Mouse (Mus musculus): Measurements from ENCODE around the gene C87436. TPM values are rescaled to one million over a fixed set of nuclear protein-coding genes. Genes with fewer than 3 reads are reported as not detected.

Gene C87436
- polyA plus RNA-seq, 1 experiment from 2014 or later: 24.4 TPM

- peak overlapping the region; percentile 89 for H3K4me3 ChIP-seq
- peaks cover 55% of the 10 kb centered on the region for H3K36me3 ChIP-seq (replicated peaks)
- H3K27ac ChIP-seq: peak overlapping the region; percentile 93; the same call in 1 of the 2 replicates
- H3K4me1 ChIP-seq: peaks cover 19% of the 10 kb centered on the region
- 85% methylated on average over 1 of the region's 1 CpGs for WGBS
- no peaks in the 10 kb centered on the region for H3K9me3 ChIP-seq
- H3K27me3 ChIP-seq (ENCODE audit: poor library complexity, severe bottlenecking): no peaks in the 10 kb centered on the region
- no peak for DNase-seq (ENCODE audit: extremely low spot score, low spot score)
Observed at GRCm38 (mm10) chr6:86439531-86439930, 1.4 kb downstream of the C87436 start.

GRCm38 (mm10) chr6:86441571-86441970 lies 3.4 kb downstream of the C87436 start:
- WGBS: 95% methylated on average over 10 of the region's 10 CpGs

GRCm38 (mm10) chr6:86445551-86445950 lies 7.4 kb downstream of the C87436 start:
- Histone ChIP-seq H3K9me3 (no peaks in the 10 kb centered on the region), H3K4me1 (no peaks in the 10 kb centered on the region), H3K27ac (no peak overlapping the region), H3K27me3 (ENCODE audit: poor library complexity, severe bottlenecking) (no peaks in the 10 kb centered on the region), H3K4me3 (no peak overlapping the region), H3K36me3 (replicated peaks) (peaks cover 82% of the 10 kb centered on the region)
- 95% methylated on average over 18 of the region's 18 CpGs for WGBS
- DNase-seq (ENCODE audit: extremely low spot score, low spot score): no peak

More at GRCm38 (mm10) chr6:86441571-86441970, 3.4 kb downstream of the C87436 start:
- peaks cover 19% of the 10 kb centered on the region for H3K4me1 ChIP-seq
- DNase-seq (ENCODE audit: extremely low spot score, low spot score): no peak
- no peak overlapping the region for H3K4me3 ChIP-seq
- no peaks in the 10 kb centered on the region for H3K27me3 ChIP-seq (ENCODE audit: poor library complexity, severe bottlenecking)
- H3K9me3 ChIP-seq: no peaks in the 10 kb centered on the region
- no peak overlapping the region for H3K27ac ChIP-seq
- peaks cover 53% of the 10 kb centered on the region for H3K36me3 ChIP-seq (replicated peaks)

- 86% methylated on average over 1 of the region's 1 CpGs for WGBS
- H3K9me3 ChIP-seq: no peaks in the 10 kb centered on the region
- H3K4me3 ChIP-seq: no peak overlapping the region
- no peaks in the 10 kb centered on the region for H3K27me3 ChIP-seq (ENCODE audit: poor library complexity, severe bottlenecking)
- no peak for DNase-seq (ENCODE audit: extremely low spot score, low spot score)
- no peak overlapping the region for H3K27ac ChIP-seq
- H3K4me1 ChIP-seq: no peaks in the 10 kb centered on the region
- H3K36me3 ChIP-seq (replicated peaks): peaks cover 85% of the 10 kb centered on the region
Observed at GRCm38 (mm10) chr6:86446927-86447568, 8.9 kb downstream of the C87436 start.

GRCm38 (mm10) chr6:86456727-86457126 lies 18.6 kb downstream of the C87436 start:
- no peak overlapping the region for H3K4me3 ChIP-seq
- H3K36me3 ChIP-seq (replicated peaks): peaks cover 83% of the 10 kb centered on the region
- no peaks in the 10 kb centered on the region for H3K9me3 ChIP-seq
- WGBS: 90% methylated on average over 3 of the region's 3 CpGs
- H3K4me1 ChIP-seq: no peaks in the 10 kb centered on the region
- no peak overlapping the region for H3K27ac ChIP-seq
- DNase-seq (ENCODE audit: extremely low spot score, low spot score): no peak
- no peaks in the 10 kb centered on the region for H3K27me3 ChIP-seq (ENCODE audit: poor library complexity, severe bottlenecking)

GRCm38 (mm10) chr6:86463079-86463478 lies 24.9 kb downstream of the C87436 start:
- no peaks in the 10 kb centered on the region for H3K9me3 ChIP-seq
- H3K4me1 ChIP-seq: 0 out of 2 replicates have a peak, but pooled peaks cover 3% of the 10 kb centered on the region
- DNase-seq (ENCODE audit: extremely low spot score, low spot score): no peak
- no peaks in the 10 kb centered on the region for H3K27me3 ChIP-seq (ENCODE audit: poor library complexity, severe bottlenecking)
- H3K4me3 ChIP-seq: no peak overlapping the region
- H3K27ac ChIP-seq: no peak overlapping the region
- 89% methylated on average over 3 of the region's 3 CpGs for WGBS
- peaks cover 83% of the 10 kb centered on the region for H3K36me3 ChIP-seq (replicated peaks)

- H3K27me3 ChIP-seq (ENCODE audit: poor library complexity, severe bottlenecking): no peaks in the 10 kb centered on the region
- peaks cover 43% of the 10 kb centered on the region for H3K36me3 ChIP-seq (replicated peaks)
- DNase-seq (ENCODE audit: extremely low spot score, low spot score): no peak
- H3K9me3 ChIP-seq: no peaks in the 10 kb centered on the region
- peak overlapping the region; percentile 93 for H3K27ac ChIP-seq
- H3K4me3 ChIP-seq: peak overlapping the region; percentile 50
- peaks cover 38% of the 10 kb centered on the region for H3K4me1 ChIP-seq
- WGBS: 92% methylated on average over 3 of the region's 3 CpGs
Observed at GRCm38 (mm10) chr6:86471317-86471716, 33.1 kb downstream of the C87436 start.

GRCm38 (mm10) chr6:86471760-86472099 lies 33.6 kb downstream of the C87436 start:
- Histone ChIP-seq H3K27me3 (ENCODE audit: poor library complexity, severe bottlenecking) (no peaks in the 10 kb centered on the region), H3K36me3 (replicated peaks) (peaks cover 39% of the 10 kb centered on the region), H3K4me1 (peaks cover 37% of the 10 kb centered on the region), H3K4me3 (peak overlapping the region; percentile 50), H3K9me3 (no peaks in the 10 kb centered on the region), H3K27ac (peak overlapping the region; percentile 93)
- DNase-seq (ENCODE audit: extremely low spot score, low spot score): no peak
- 31% methylated on average over 9 of the region's 9 CpGs for WGBS

GRCm38 (mm10) chr6:86472100-86472955 lies 34.2 kb downstream of the C87436 start:
- no peaks in the 10 kb centered on the region for H3K9me3 ChIP-seq
- no peaks in the 10 kb centered on the region for H3K27me3 ChIP-seq (ENCODE audit: poor library complexity, severe bottlenecking)
- H3K4me3 ChIP-seq: peak overlapping the region; percentile 50
- peak; percentile 100 for DNase-seq (ENCODE audit: extremely low spot score, low spot score)
- peak overlapping the region; percentile 93 for H3K27ac ChIP-seq
- H3K4me1 ChIP-seq: peaks cover 35% of the 10 kb centered on the region
- H3K36me3 ChIP-seq (replicated peaks): peaks cover 34% of the 10 kb centered on the region
- WGBS: under 1% methylated on average over 56 of the region's 56 CpGs

- Histone ChIP-seq H3K9me3 (no peaks in the 10 kb centered on the region), H3K27ac (peak overlapping the region; percentile 93), H3K4me3 (peak overlapping the region; percentile 50), H3K4me1 (peaks cover 36% of the 10 kb centered on the region), H3K36me3 (replicated peaks) (peaks cover 27% of the 10 kb centered on the region), H3K27me3 (ENCODE audit: poor library complexity, severe bottlenecking) (no peaks in the 10 kb centered on the region)
- 61% methylated on average over 7 of the region's 7 CpGs for WGBS
- DNase-seq (ENCODE audit: extremely low spot score, low spot score): peak; percentile 49
Observed at GRCm38 (mm10) chr6:86473077-86473476, 34.9 kb downstream of the C87436 start.

GRCm38 (mm10) chr6:86474072-86474471 lies 35.9 kb downstream of the C87436 start:
- 98% methylated on average over 5 of the region's 5 CpGs for WGBS
- Histone ChIP-seq H3K4me1 (peaks cover 42% of the 10 kb centered on the region), H3K27me3 (ENCODE audit: poor library complexity, severe bottlenecking) (no peaks in the 10 kb centered on the region), H3K27ac (peak overlapping the region; percentile 46; the same call in 1 of the 2 replicates), H3K36me3 (replicated peaks) (peaks cover 18% of the 10 kb centered on the region), H3K9me3 (no peaks in the 10 kb centered on the region), H3K4me3 (no peak overlapping the region)
- DNase-seq (ENCODE audit: extremely low spot score, low spot score): no peak

- peaks cover 48% of the 10 kb centered on the region for H3K4me1 ChIP-seq
- H3K27ac ChIP-seq: no peak overlapping the region
- H3K27me3 ChIP-seq (ENCODE audit: poor library complexity, severe bottlenecking): no peaks in the 10 kb centered on the region
- H3K9me3 ChIP-seq: no peaks in the 10 kb centered on the region
- H3K36me3 ChIP-seq (replicated peaks): peaks cover 11% of the 10 kb centered on the region
- H3K4me3 ChIP-seq: no peak overlapping the region
- DNase-seq (ENCODE audit: extremely low spot score, low spot score): no peak
Observed at GRCm38 (mm10) chr6:86474646-86475181, 36.5 kb downstream of the C87436 start.

Data from forebrain, embryonic 10.5 days (tissue).